Mouse (Mus musculus): ENCODE measurements at regions not wholly inside any gene's neighbourhood (a gene's known extent, or its start where the extent isn't known, plus 50 kb on each side); places are given as distances from the start of the nearest gene placed in this dataset.
"Not testable (repeated sequence)": the region's sequence is repeated elsewhere in the genome, so short reads cannot be mapped to it uniquely, and the experiment has no call there.

GRCm38 (mm10) chr17:63704991-63705390, 157.9 kb upstream of the Fer start:
- no peak for DNase-seq (ENCODE audit: low read depth, low spot score)

GRCm38 (mm10) chr17:63712937-63713336, 149.9 kb upstream of the Fer start:
- DNase-seq (ENCODE audit: low read depth, low spot score): no peak

- no peak for DNase-seq (ENCODE audit: low read depth, low spot score)
These were observed 147.2 kb upstream of the Fer start for GRCm38 (mm10) chr17:63715687-63716086.

- no peak for DNase-seq (ENCODE audit: low read depth, low spot score)
These were observed 146.7 kb upstream of the Fer start for GRCm38 (mm10) chr17:63716161-63716560.

GRCm38 (mm10) chr17:63717051-63717578, 145.7 kb upstream of the Fer start:
- DNase-seq (ENCODE audit: low read depth, low spot score): no peak

- no peak for DNase-seq (ENCODE audit: low read depth, low spot score)
These were observed 143.7 kb upstream of the Fer start for GRCm38 (mm10) chr17:63718972-63719715.

- no peak for DNase-seq (ENCODE audit: low read depth, low spot score)
These were observed 143.1 kb upstream of the Fer start for GRCm38 (mm10) chr17:63719771-63720170.

- DNase-seq (ENCODE audit: low read depth, low spot score): no peak
These were observed 142.0 kb upstream of the Fer start for GRCm38 (mm10) chr17:63720883-63721282.

- DNase-seq (ENCODE audit: low read depth, low spot score): peak; percentile 22
These were observed 140.3 kb upstream of the Fer start for GRCm38 (mm10) chr17:63722434-63723004.

- DNase-seq (ENCODE audit: low read depth, low spot score): no peak
These were observed 124.7 kb upstream of the Fer start for GRCm38 (mm10) chr17:63738206-63738605.

GRCm38 (mm10) chr17:63739710-63740109, 123.2 kb upstream of the Fer start:
- no peak for DNase-seq (ENCODE audit: low read depth, low spot score)

- not testable (repeated sequence) for DNase-seq (ENCODE audit: low read depth, low spot score)
These were observed 113.6 kb upstream of the Fer start for GRCm38 (mm10) chr17:63749257-63749656.

GRCm38 (mm10) chr17:63754399-63754798, 108.5 kb upstream of the Fer start:
- DNase-seq (ENCODE audit: low read depth, low spot score): no peak

- no peak for DNase-seq (ENCODE audit: low read depth, low spot score)
These were observed 104.8 kb upstream of the Fer start for GRCm38 (mm10) chr17:63757896-63758695.

- DNase-seq (ENCODE audit: low read depth, low spot score): no peak
These were observed 104.0 kb upstream of the Fer start for GRCm38 (mm10) chr17:63758817-63759404.

GRCm38 (mm10) chr17:63761058-63761457, 101.8 kb upstream of the Fer start:
- DNase-seq (ENCODE audit: low read depth, low spot score): no peak

- DNase-seq (ENCODE audit: low read depth, low spot score): no peak
These were observed 91.8 kb upstream of the Fer start for GRCm38 (mm10) chr17:63771111-63771510.

GRCm38 (mm10) chr17:63784381-63785116, 78.3 kb upstream of the Fer start:
- DNase-seq (ENCODE audit: low read depth, low spot score): no peak

GRCm38 (mm10) chr17:63786444-63786843, 76.4 kb upstream of the Fer start:
- DNase-seq (ENCODE audit: low read depth, low spot score): no peak

GRCm38 (mm10) chr17:63794352-63794751, 68.5 kb upstream of the Fer start:
- DNase-seq (ENCODE audit: low read depth, low spot score): no peak

GRCm38 (mm10) chr17:63798381-63798780, 64.5 kb upstream of the Fer start:
- no peak for DNase-seq (ENCODE audit: low read depth, low spot score)
